Mouse (Mus musculus) limb, embryonic 15.5 days (tissue): ENCODE measurements around the gene Lenep. TPM values are rescaled to one million over a fixed set of nuclear protein-coding genes. Genes with fewer than 3 reads are reported as not detected.

Source experiments
- ATAC-seq: fragments of 200-750 bp; cut with Nextera tagmentation; 2 replicates; pipeline ENCODE4 v1.8.0; 2017; ENCODE audit warnings: low read depth, moderate TSS enrichment; ENCODE audit not compliant: insufficient number of reproducible peaks, low FRiP score, low TSS enrichment
- H3K27ac ChIP-seq: fragments of 300-500 bp; sonication (generic); 2 replicates; pipeline ENCODE4 v1.5.1; 2015; ENCODE audit warnings: moderate library complexity, mild to moderate bottlenecking, inconsistent platforms
- H3K27me3 ChIP-seq: fragments of 300-500 bp; sonication (generic); 2 replicates; pipeline ENCODE4 v1.6.1; 2015; ENCODE audit warnings: inconsistent platforms
- H3K36me3 ChIP-seq: fragments of 300-500 bp; sonication (generic); 2 replicates; pipeline ENCODE4 v1.6.1; 2015; ENCODE audit warnings: inconsistent platforms
- H3K4me1 ChIP-seq: fragments of 300-500 bp; sonication (generic); 2 replicates; pipeline ENCODE4 v1.6.1; 2015; ENCODE audit warnings: inconsistent platforms
- H3K4me2 ChIP-seq: fragments of 300-500 bp; sonication (generic); 2 replicates; pipeline ENCODE4 v1.6.1; 2015; ENCODE audit warnings: mild to moderate bottlenecking, inconsistent platforms
- H3K4me3 ChIP-seq: fragments of 300-500 bp; sonication (generic); 2 replicates; pipeline ENCODE4 v1.5.1; 2015; ENCODE audit warnings: mild to moderate bottlenecking, inconsistent platforms
- H3K9ac ChIP-seq: fragments of 300-500 bp; sonication (generic); 2 replicates; pipeline ENCODE4 v1.6.1; 2015; ENCODE audit warnings: inconsistent platforms
- H3K9me3 ChIP-seq: fragments of 300-500 bp; sonication (generic); 2 replicates; pipeline ENCODE4 v1.6.1; 2016; ENCODE audit warnings: inconsistent platforms
- WGBS: fragments of 180-500 bp; shearing (Covaris S2); methylation state at CpG from one replicate; pipeline ENCODE4 v1.1.7; 2015; 5-methylcytosine and 5-hydroxymethylcytosine counted together
- polyA plus RNA-seq: library from polyadenylated mRNA; unstranded; fragments of >200 nt; fragmentation: Nextera tagmentation; extraction: Ambion mirVana; gene quantifications from 2 replicates; pipeline ENCODE4 v1.2.1, GENCODE M21; 2015

The Lenep gene
- polyA plus RNA-seq, 1 experiment from 2014 or later = not detected

- no peaks in the 10 kb centered on the region; the same call in 1 of the 2 replicates for H3K27me3 ChIP-seq
- H3K4me1 ChIP-seq = no peaks in the 10 kb centered on the region
- no peak within 1 kb of the TSS for H3K27ac ChIP-seq
- WGBS = 89% methylated on average over 11 of the region's 11 CpGs
- no peaks in the 10 kb centered on the region for H3K9me3 ChIP-seq
- no peak within 1 kb of the TSS for H3K4me3 ChIP-seq
- no peak for ATAC-seq
- H3K4me2 ChIP-seq = no peak within 1 kb of the TSS
- no peak within 1 kb of the TSS for H3K9ac ChIP-seq
- H3K36me3 ChIP-seq = no peaks in the 10 kb centered on the region
These were observed 37.5 kb downstream of the Lenep start, which contains the start of gene Dcst1 for GRCm38 (mm10) chr3:89365153-89365485. Dcst1 (minus strand) TSS chr3:89365253.

GRCm38 (mm10) chr3:89364631-89365030 lies 38.0 kb downstream of the Lenep start:
- Histone ChIP-seq H3K27ac (no peak overlapping the region), H3K4me1 (no peaks in the 10 kb centered on the region), H3K27me3 (no peaks in the 10 kb centered on the region; the same call in 1 of the 2 replicates), H3K9me3 (no peaks in the 10 kb centered on the region), H3K9ac (no peak overlapping the region), H3K4me2 (no peak overlapping the region), H3K36me3 (no peaks in the 10 kb centered on the region), H3K4me3 (no peak overlapping the region)
- WGBS = 67% methylated on average over 8 of the region's 8 CpGs
- ATAC-seq = no peak

GRCm38 (mm10) chr3:89361675-89362074 lies 40.9 kb downstream of the Lenep start, which contains the start of gene Dcst2:
Dcst2 (plus strand) TSS chr3:89361975.
- H3K27ac ChIP-seq = no peak within 1 kb of the TSS

GRCm38 (mm10) chr3:89360237-89360636 lies 42.4 kb downstream of the Lenep start:
- H3K4me1 ChIP-seq = no peaks in the 10 kb centered on the region
- ATAC-seq = no peak
- H3K9me3 ChIP-seq = no peaks in the 10 kb centered on the region
- no peak overlapping the region for H3K27ac ChIP-seq
- no peaks in the 10 kb centered on the region; the same call in 1 of the 2 replicates for H3K27me3 ChIP-seq
- no peaks in the 10 kb centered on the region for H3K36me3 ChIP-seq
- WGBS = 71% methylated on average over 3 of the region's 3 CpGs
- H3K4me3 ChIP-seq = no peak overlapping the region
- no peak overlapping the region for H3K9ac ChIP-seq
- no peak overlapping the region for H3K4me2 ChIP-seq

More at GRCm38 (mm10) chr3:89361675-89362074, 40.9 kb downstream of the Lenep start, which contains the start of gene Dcst2:
- H3K4me3 ChIP-seq = no peak within 1 kb of the TSS
- no peaks in the 10 kb centered on the region; the same call in 1 of the 2 replicates for H3K27me3 ChIP-seq
- H3K9me3 ChIP-seq = no peaks in the 10 kb centered on the region
- 84% methylated on average over 7 of the region's 7 CpGs for WGBS
- no peak for ATAC-seq
- H3K9ac ChIP-seq = no peak within 1 kb of the TSS
- H3K36me3 ChIP-seq = no peaks in the 10 kb centered on the region
- H3K4me1 ChIP-seq = no peaks in the 10 kb centered on the region
- H3K4me2 ChIP-seq = no peak within 1 kb of the TSS

GRCm38 (mm10) chr3:89359630-89360029 lies 43.0 kb downstream of the Lenep start:
- 72% methylated on average over 6 of the region's 6 CpGs for WGBS
- no peaks in the 10 kb centered on the region for H3K36me3 ChIP-seq

GRCm38 (mm10) chr3:89356029-89356428 lies 46.6 kb downstream of the Lenep start:
- peaks cover 4% of the 10 kb centered on the region; the same call in 1 of the 2 replicates for H3K4me1 ChIP-seq
- H3K4me3 ChIP-seq = no peak overlapping the region
- H3K36me3 ChIP-seq = no peaks in the 10 kb centered on the region
- H3K9me3 ChIP-seq = no peaks in the 10 kb centered on the region
- H3K27ac ChIP-seq = no peak overlapping the region
- H3K9ac ChIP-seq = no peak overlapping the region
- WGBS = 63% methylated on average over 9 of the region's 9 CpGs
- H3K27me3 ChIP-seq = no peaks in the 10 kb centered on the region
- no peak for ATAC-seq
- no peak overlapping the region for H3K4me2 ChIP-seq

More at GRCm38 (mm10) chr3:89359630-89360029, 43.0 kb downstream of the Lenep start:
- Histone ChIP-seq H3K27me3 (no peaks in the 10 kb centered on the region), H3K9me3 (no peaks in the 10 kb centered on the region), H3K9ac (no peak overlapping the region), H3K4me2 (no peak overlapping the region), H3K4me1 (peaks cover 4% of the 10 kb centered on the region; the same call in 1 of the 2 replicates), H3K4me3 (no peak overlapping the region), H3K27ac (no peak overlapping the region)
- no peak for ATAC-seq

GRCm38 (mm10) chr3:89355512-89355902 lies 47.1 kb downstream of the Lenep start:
- H3K27me3 ChIP-seq = no peaks in the 10 kb centered on the region; the same call in 1 of the 2 replicates
- no peaks in the 10 kb centered on the region for H3K36me3 ChIP-seq
- no peak overlapping the region for H3K4me2 ChIP-seq
- H3K9ac ChIP-seq = no peak overlapping the region
- no peak overlapping the region for H3K4me3 ChIP-seq
- H3K4me1 ChIP-seq = peaks cover 7% of the 10 kb centered on the region
- no peak overlapping the region for H3K27ac ChIP-seq
- 80% methylated on average over 6 of the region's 6 CpGs for WGBS
- H3K9me3 ChIP-seq = no peaks in the 10 kb centered on the region
- no peak for ATAC-seq

- Histone ChIP-seq H3K9ac (no peak overlapping the region), H3K4me2 (no peak overlapping the region), H3K27ac (no peak overlapping the region), H3K36me3 (no peaks in the 10 kb centered on the region), H3K4me3 (no peak overlapping the region), H3K4me1 (peaks cover 12% of the 10 kb centered on the region), H3K9me3 (no peaks in the 10 kb centered on the region), H3K27me3 (no peaks in the 10 kb centered on the region; the same call in 1 of the 2 replicates)
- WGBS = 16% methylated on average over 5 of the region's 5 CpGs
- no peak for ATAC-seq
These were observed 47.6 kb downstream of the Lenep start for GRCm38 (mm10) chr3:89354816-89355511.

- no peak for ATAC-seq
- Histone ChIP-seq H3K9ac (no peak overlapping the region), H3K27me3 (peaks cover 5% of the 10 kb centered on the region; the same call in 1 of the 2 replicates), H3K4me2 (no peak overlapping the region), H3K27ac (no peak overlapping the region), H3K9me3 (no peaks in the 10 kb centered on the region), H3K4me1 (peaks cover 27% of the 10 kb centered on the region), H3K4me3 (no peak overlapping the region), H3K36me3 (peaks cover 13% of the 10 kb centered on the region; the same call in 1 of the 2 replicates)
- WGBS = 50% methylated on average over 5 of the region's 5 CpGs
These were observed 51.3 kb downstream of the Lenep start for GRCm38 (mm10) chr3:89351271-89351670.

Other genes with a start within 250 kb of the Lenep start
- 1.9 and 2.2 TPM in 2 replicates for gene Hcn3, start 242.6 kb downstream of the Lenep start, polyA plus RNA-seq
- gene Clk2, start 238.0 kb downstream of the Lenep start, polyA plus RNA-seq = 23.9 and 25.0 TPM in 2 replicates
- 101 and 115 TPM in 2 replicates for gene Scamp3, start 225.3 kb downstream of the Lenep start, polyA plus RNA-seq
- gene Fam189b, start 219.7 kb downstream of the Lenep start, polyA plus RNA-seq = 31.4 and 34.0 TPM in 2 replicates
- gene Gba, start 199.9 kb downstream of the Lenep start, polyA plus RNA-seq = 62.5 and 70.9 TPM in 2 replicates
- 94.0 and 116 TPM in 2 replicates for gene Thbs3, start 187.6 kb downstream of the Lenep start, polyA plus RNA-seq
- gene Mtx1, start 175.7 kb downstream of the Lenep start, polyA plus RNA-seq = 156 and 180 TPM in 2 replicates
- 0.64 and 0.68 TPM in 2 replicates for gene Muc1, start 173.7 kb downstream of the Lenep start, polyA plus RNA-seq
- 307 and 334 TPM in 2 replicates for gene Krtcap2, start 156.8 kb downstream of the Lenep start, polyA plus RNA-seq
- gene Trim46, start 156.5 kb downstream of the Lenep start, polyA plus RNA-seq = 4.0 and 4.7 TPM in 2 replicates
- gene Dpm3, start 143.4 kb downstream of the Lenep start, polyA plus RNA-seq = 131 and 161 TPM in 2 replicates
- 91.9 and 92.8 TPM in 2 replicates for gene Slc50a1, start 132.2 kb downstream of the Lenep start, polyA plus RNA-seq
- 59.6 and 64.2 TPM in 2 replicates for gene Efna1, start 121.7 kb downstream of the Lenep start, polyA plus RNA-seq
- 57.9 and 59.2 TPM in 2 replicates for gene Efna3, start 79.8 kb downstream of the Lenep start, polyA plus RNA-seq
- 30.4 and 34.4 TPM in 2 replicates for gene Efna4, start 64.8 kb downstream of the Lenep start, polyA plus RNA-seq
- 94.4 and 106 TPM in 2 replicates for gene Adam15, start 52.8 kb downstream of the Lenep start, polyA plus RNA-seq
- gene Dcst2, start 40.8 kb downstream of the Lenep start, polyA plus RNA-seq = 0.20 and 0.23 TPM in 2 replicates
- gene Dcst1, start 37.5 kb downstream of the Lenep start, polyA plus RNA-seq = 0.52 and 0.76 TPM in 2 replicates
- gene Zbtb7b, start 8.0 kb downstream of the Lenep start, polyA plus RNA-seq = 7.0 and 7.2 TPM in 2 replicates
- gene Flad1, start 9.1 kb upstream of the Lenep start, polyA plus RNA-seq = 27.1 and 31.0 TPM in 2 replicates
- gene Cks1b, start 15.6 kb upstream of the Lenep start, polyA plus RNA-seq = 340 and 365 TPM in 2 replicates
- 108 and 112 TPM in 2 replicates for gene Shc1, start 15.7 kb upstream of the Lenep start, polyA plus RNA-seq
- gene Pygo2, start 27.4 kb upstream of the Lenep start, polyA plus RNA-seq = 37.1 and 43.7 TPM in 2 replicates
- 33.9 and 51.5 TPM in 2 replicates for gene Pbxip1, start 33.9 kb upstream of the Lenep start, polyA plus RNA-seq
- gene Pmvk, start 51.7 kb upstream of the Lenep start, polyA plus RNA-seq = 55.2 and 61.1 TPM in 2 replicates
- 4.7 and 5.4 TPM in 2 replicates for gene Kcnn3, start 117.4 kb upstream of the Lenep start, polyA plus RNA-seq